Mouse (Mus musculus): ENCODE data around the gene Sox4. TPM values are rescaled to one million over a fixed set of nuclear protein-coding genes. Genes with fewer than 3 reads are reported as not detected.

Gene Sox4
- polyA plus RNA-seq (2014; fragmentation: Illumina TruSeq; extraction: RNeasy Lipid Tissue Mini Kit (QIAGEN cat#74804); ENCODE audit: low read depth, low replicate concordance), result 47.9 TPM

GRCm38 (mm10) chr13:28953581-28953991 lies at the start of gene Sox4:
Gene Sox4 (minus strand): TSS chr13:28953713.

All from sigmoid colon, adult 10 weeks (tissue).